Mouse (Mus musculus) heart, embryonic 14.5 days (tissue): Measurements from ENCODE around the gene Prkcd. TPM values are rescaled to one million over a fixed set of nuclear protein-coding genes. Genes with fewer than 3 reads are reported as not detected.
A peak's percentile ranks its signal among the peaks of the same experiment; 100 is the strongest.

Experiments used
- ATAC-seq: fragments of 200-750 bp; cut with Nextera tagmentation; 2 replicates; pipeline ENCODE4 v1.8.0; 2017; ENCODE audit warnings: low read depth, moderate TSS enrichment; ENCODE audit not compliant: insufficient number of reproducible peaks, insufficient read depth, low FRiP score
- H3K27ac ChIP-seq, 2 experiments: fragments of 200-500 bp in 1 of 2; fragments of 300-500 bp in 1 of 2; sonication (generic) in 1 of 2; replicated peaks in 1 of 2; 2 replicates each; pipeline ENCODE4 v1.5.1; 2012 to 2014; ENCODE audit warnings: low read depth in 2 of 2, low read length in 2 of 2, control low read depth in 1 of 2, mild to moderate bottlenecking in 1 of 2, mixed read lengths in 1 of 2; ENCODE audit not compliant: control insufficient read depth in 1 of 2, insufficient read depth in 1 of 2
- H3K27me3 ChIP-seq: fragments of 300-500 bp; sonication (generic); 2 replicates; pipeline ENCODE4 v1.6.1; 2014; ENCODE audit warnings: mild to moderate bottlenecking, low read length, control low read depth; ENCODE audit not compliant: control insufficient read depth, insufficient read depth
- H3K36me3 ChIP-seq: fragments of 300-500 bp; sonication (generic); 2 replicates; pipeline ENCODE4 v1.6.1; 2014; ENCODE audit warnings: mild to moderate bottlenecking, control low read depth, low read length, mixed read lengths; ENCODE audit not compliant: control insufficient read depth, insufficient read depth
- H3K4me1 ChIP-seq, 2 experiments: fragments of 200-500 bp in 1 of 2; fragments of 300-500 bp in 1 of 2; sonication (generic) in 1 of 2; 2 replicates each; pipeline ENCODE4 v1.6.1; 2012 to 2014; ENCODE audit warnings: low read length in 2 of 2, control low read depth in 1 of 2, mixed read lengths in 1 of 2; ENCODE audit not compliant: control insufficient read depth in 2 of 2, insufficient read depth in 2 of 2
- H3K4me2 ChIP-seq: fragments of 300-500 bp; sonication (generic); 2 replicates; pipeline ENCODE4 v1.6.1; 2014; ENCODE audit warnings: mild to moderate bottlenecking, low read length
- H3K4me3 ChIP-seq, 2 experiments: fragments of 200-500 bp in 1 of 2; fragments of 300-500 bp in 1 of 2; sonication (generic) in 1 of 2; 2 replicates each; pipeline ENCODE4 v1.5.1; 2012 to 2014; ENCODE audit warnings: low read length in 2 of 2, mild to moderate bottlenecking in 2 of 2, control low read depth in 1 of 2, low read depth in 1 of 2, moderate library complexity in 1 of 2; ENCODE audit not compliant: control insufficient read depth in 1 of 2, insufficient read depth in 1 of 2
- H3K9ac ChIP-seq: fragments of 300-500 bp; sonication (generic); 2 replicates; pipeline ENCODE4 v1.6.1; 2014; ENCODE audit warnings: mild to moderate bottlenecking, low read length
- H3K9me3 ChIP-seq: fragments of 300-500 bp; sonication (generic); 2 replicates; pipeline ENCODE4 v1.6.1; 2016; ENCODE audit warnings: low read length, control low read depth; ENCODE audit not compliant: control insufficient read depth
- WGBS: fragments of 180-500 bp; shearing (Covaris S2); extraction: QIAGEN DNeasy Blood & Tissue Kit; methylation state at CpG from one replicate; pipeline ENCODE4 v1.1.7; 2014; 5-methylcytosine and 5-hydroxymethylcytosine counted together
- polyA plus RNA-seq: library from polyadenylated mRNA; unstranded; fragments of >200 nt; fragmentation: Nextera tagmentation; extraction: Ambion mirVana; gene quantifications from 2 replicates; pipeline ENCODE4 v1.2.1, GENCODE M21; 2014

The Prkcd gene
- polyA plus RNA-seq, 1 experiment from 2014 or later = 38.6 TPM

DNA sequence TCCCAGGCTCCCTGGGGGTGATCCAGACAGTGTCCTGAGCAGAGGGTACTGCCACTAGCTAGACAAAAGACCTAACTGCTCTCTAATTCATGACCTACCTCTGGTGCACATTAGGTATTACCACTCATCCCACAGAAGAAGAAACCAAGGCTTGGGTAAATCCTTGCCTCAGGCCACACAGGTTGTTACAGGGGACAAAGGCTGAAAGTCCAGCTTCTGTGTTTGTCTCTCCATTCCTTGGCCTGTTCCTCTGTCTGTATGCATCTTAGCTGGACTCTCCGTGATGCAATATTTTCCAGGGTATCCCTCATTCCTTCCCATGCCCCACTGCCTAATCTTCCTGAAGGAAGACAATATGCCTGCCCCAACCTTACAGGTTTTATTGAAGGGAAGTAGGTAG is 8.4 kb upstream of the Prkcd start:
- Histone ChIP-seq H3K27ac (no peak overlapping the region), H3K36me3 (no peaks in the 10 kb centered on the region), H3K4me2 (no peak overlapping the region), H3K9me3 (no peaks in the 10 kb centered on the region), H3K9ac (no peak overlapping the region), H3K27me3 (no peaks in the 10 kb centered on the region), H3K4me1 (peaks cover 31 to 53% of the 10 kb centered on the region in 2 experiments), H3K4me3 (no peak overlapping the region)
- WGBS = 77% methylated on average over 1 of the region's 1 CpGs
- ATAC-seq = no peak

- H3K4me1 ChIP-seq = peaks cover 27 to 51% of the 10 kb centered on the region in 2 experiments
- no peaks in the 10 kb centered on the region for H3K9me3 ChIP-seq
- no peaks in the 10 kb centered on the region for H3K36me3 ChIP-seq
- H3K27ac ChIP-seq = no peak overlapping the region
- H3K4me3 ChIP-seq = no peak overlapping the region
- no peaks in the 10 kb centered on the region for H3K27me3 ChIP-seq
- WGBS = 47% methylated on average over 7 of the region's 7 CpGs
- ATAC-seq = no peak
- no peak overlapping the region for H3K4me2 ChIP-seq
- H3K9ac ChIP-seq = no peak overlapping the region
These were observed 7.7 kb upstream of the Prkcd start for GRCm38 (mm10) chr14:30633708-30634107.

DNA sequence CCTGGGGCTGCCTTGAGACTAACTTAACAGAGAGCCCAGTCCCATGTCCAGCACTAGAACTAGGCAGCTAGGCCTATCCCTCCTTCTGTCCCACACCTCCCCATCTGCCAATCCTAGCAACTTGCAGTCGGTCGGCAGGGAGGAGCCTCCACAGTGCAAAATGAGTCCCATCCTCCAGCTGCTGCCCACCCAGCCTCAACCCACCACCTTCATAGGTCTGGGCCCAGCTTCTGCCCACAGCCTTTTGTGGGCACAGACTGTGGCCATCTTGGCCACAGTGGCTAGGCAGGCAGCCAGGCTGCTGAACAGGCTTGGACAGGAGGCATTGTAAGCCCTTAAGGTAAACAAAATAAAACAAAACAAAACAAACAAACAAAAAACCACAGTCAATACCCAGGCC is 5.8 kb upstream of the Prkcd start:
- no peak overlapping the region for H3K4me2 ChIP-seq
- H3K9ac ChIP-seq = no peak overlapping the region
- H3K9me3 ChIP-seq = no peaks in the 10 kb centered on the region
- peaks cover 13 to 32% of the 10 kb centered on the region in 2 experiments for H3K4me1 ChIP-seq
- no peak for ATAC-seq
- H3K27me3 ChIP-seq = no peaks in the 10 kb centered on the region
- H3K36me3 ChIP-seq = no peaks in the 10 kb centered on the region
- no peak overlapping the region for H3K27ac ChIP-seq
- H3K4me3 ChIP-seq = no peak overlapping the region
- 69% methylated on average over 2 of the region's 2 CpGs for WGBS

DNA sequence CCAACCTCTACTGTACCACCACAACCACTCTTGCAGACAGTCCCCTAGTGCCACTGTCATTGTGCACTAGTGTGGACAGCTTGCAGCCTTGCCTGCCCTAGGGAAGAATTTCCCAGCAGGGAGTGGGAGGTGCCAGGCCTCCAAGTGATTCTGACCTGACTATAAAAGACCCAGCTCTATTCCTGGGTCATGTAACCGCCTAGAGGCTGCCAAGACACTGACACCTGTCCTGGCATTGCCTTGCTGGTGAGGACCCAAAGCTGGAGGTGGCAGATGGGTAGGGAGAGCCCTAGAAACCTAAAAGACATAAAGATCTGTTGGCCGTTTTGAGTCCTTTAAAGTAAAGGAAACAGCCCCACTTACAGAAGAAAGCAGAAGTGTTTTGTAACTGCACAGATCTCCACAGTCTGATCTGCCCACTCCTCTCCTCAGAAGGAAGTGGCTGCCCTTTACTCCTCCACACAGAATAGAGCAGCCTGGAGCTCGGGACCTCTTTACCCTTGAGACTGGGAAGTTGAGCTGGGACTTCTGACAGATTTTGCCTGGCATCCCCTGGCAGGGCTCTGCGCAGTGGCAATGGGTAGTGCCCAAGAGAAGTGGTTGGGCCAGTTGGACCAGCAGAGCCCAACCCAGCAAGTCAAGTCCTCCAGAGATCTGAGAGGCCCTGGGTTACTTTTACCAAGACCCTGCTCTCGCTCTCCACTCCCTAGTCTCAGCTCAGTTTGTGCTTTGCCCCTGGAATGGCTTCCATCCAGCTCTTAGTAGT is 5.0 kb upstream of the Prkcd start:
- Histone ChIP-seq H3K9me3 (no peaks in the 10 kb centered on the region), H3K4me3 (no peak overlapping the region), H3K4me1 (peaks cover 12 to 34% of the 10 kb centered on the region in 2 experiments), H3K27me3 (no peaks in the 10 kb centered on the region), H3K36me3 (no peaks in the 10 kb centered on the region), H3K27ac (0 out of 4 replicates have a peak overlapping the region, but pooled peaks of 1 of the 2 experiments have one; percentile 6), H3K4me2 (no peak overlapping the region), H3K9ac (no peak overlapping the region)
- WGBS = 66% methylated on average over 5 of the region's 5 CpGs
- no peak for ATAC-seq

GRCm38 (mm10) chr14:30629839-30630238 is 3.8 kb upstream of the Prkcd start:
- Histone ChIP-seq H3K9me3 (no peaks in the 10 kb centered on the region), H3K4me3 (no peak overlapping the region), H3K4me2 (no peak overlapping the region), H3K27me3 (no peaks in the 10 kb centered on the region), H3K9ac (no peak overlapping the region), H3K36me3 (no peaks in the 10 kb centered on the region), H3K27ac (no peak overlapping the region), H3K4me1 (peaks cover 7 to 31% of the 10 kb centered on the region in 2 experiments)
- no peak for ATAC-seq
- 50% methylated on average over 4 of the region's 4 CpGs for WGBS

DNA sequence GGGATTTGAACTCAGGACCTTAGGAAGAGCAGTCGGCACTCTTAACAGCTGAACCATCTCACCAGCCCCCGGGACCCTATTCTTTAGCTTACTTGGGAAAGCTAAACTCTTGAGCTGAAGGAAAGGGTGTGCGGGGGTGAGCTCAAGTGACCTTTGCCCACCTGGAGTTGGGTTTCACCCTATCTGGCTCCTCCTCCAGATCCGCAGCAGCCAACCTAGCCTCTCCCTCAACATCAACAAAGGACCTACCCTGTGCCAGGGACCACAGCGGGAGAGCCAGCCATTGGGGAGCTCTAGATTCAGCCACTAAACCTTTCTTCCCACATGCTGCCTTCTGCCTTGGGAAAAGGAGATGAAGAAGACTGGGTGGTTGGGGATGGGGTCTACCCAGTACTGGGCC is 2.2 kb upstream of the Prkcd start:
- no peak overlapping the region for H3K27ac ChIP-seq
- H3K4me1 ChIP-seq = peaks cover 5 to 36% of the 10 kb centered on the region in 2 experiments
- no peaks in the 10 kb centered on the region for H3K9me3 ChIP-seq
- no peaks in the 10 kb centered on the region for H3K27me3 ChIP-seq
- 90% methylated on average over 5 of the region's 5 CpGs for WGBS
- ATAC-seq = no peak
- H3K9ac ChIP-seq = no peak overlapping the region
- no peak overlapping the region for H3K4me3 ChIP-seq
- H3K36me3 ChIP-seq = no peaks in the 10 kb centered on the region
- H3K4me2 ChIP-seq = no peak overlapping the region

GRCm38 (mm10) chr14:30626756-30627742 is 1.0 kb upstream of the Prkcd start:
- 62% methylated on average over 12 of the region's 12 CpGs for WGBS
- no peaks in the 10 kb centered on the region for H3K36me3 ChIP-seq
- no peak for ATAC-seq
- peak overlapping the region; percentile 65 to 80 for H3K4me3 ChIP-seq
- H3K27ac ChIP-seq = peak overlapping the region in 1 of 2 experiments; percentile 61; a peak in 3 of 4 replicates
- peaks cover 5 to 30% of the 10 kb centered on the region in 2 experiments; a peak in 3 of 4 replicates for H3K4me1 ChIP-seq
- peak overlapping the region; percentile 84; the same call in 1 of the 2 replicates for H3K9ac ChIP-seq
- H3K27me3 ChIP-seq = no peaks in the 10 kb centered on the region
- H3K9me3 ChIP-seq = no peaks in the 10 kb centered on the region
- peak overlapping the region; percentile 84 for H3K4me2 ChIP-seq
